Mouse (Mus musculus) embryo, embryonic 9.5 days (tissue): ENCODE results near the gene Acyp1.

Experiments used
- DNase-seq: peaks from one replicate; pipeline ENCODE4 v3.0.0-alpha.2; 2017; ENCODE audit errors: extremely low spot score

Acyp1 gene

GRCm38 (mm10) chr12:85287809-85288485, at the start of gene Acyp1:
Acyp1 (minus strand) TSS chr12:85288438.
- no peak for DNase-seq

GRCm38 (mm10) chr12:85337567-85338311, 49.5 kb upstream of the Acyp1 start:
- no peak for DNase-seq

GRCm38 (mm10) chr12:85330153-85330552, 41.9 kb upstream of the Acyp1 start:
- no peak for DNase-seq

GRCm38 (mm10) chr12:85308651-85309050, 20.4 kb upstream of the Acyp1 start:
- DNase-seq, result no peak

- DNase-seq, result peak; percentile 79
Measured at GRCm38 (mm10) chr12:85305247-85305892, 17.1 kb upstream of the Acyp1 start.

- no peak for DNase-seq
Measured at GRCm38 (mm10) chr12:85304725-85305124, 16.5 kb upstream of the Acyp1 start.

- DNase-seq, result no peak
Measured at GRCm38 (mm10) chr12:85303256-85303655, 15.0 kb upstream of the Acyp1 start.

- DNase-seq, result no peak
Measured at GRCm38 (mm10) chr12:85298835-85299180, 10.6 kb upstream of the Acyp1 start.

GRCm38 (mm10) chr12:85298127-85298834, 10.0 kb upstream of the Acyp1 start:
- DNase-seq, result no peak

GRCm38 (mm10) chr12:85297345-85297997, 9.2 kb upstream of the Acyp1 start:
- no peak for DNase-seq

- no peak for DNase-seq
Measured at GRCm38 (mm10) chr12:85296915-85297314, 8.7 kb upstream of the Acyp1 start.

GRCm38 (mm10) chr12:85295506-85295905, 7.3 kb upstream of the Acyp1 start:
- DNase-seq, result no peak

- no peak for DNase-seq
Measured at GRCm38 (mm10) chr12:85292906-85293305, 4.7 kb upstream of the Acyp1 start.

GRCm38 (mm10) chr12:85292288-85292687, 4.0 kb upstream of the Acyp1 start:
- DNase-seq, result no peak

- no peak for DNase-seq
Measured at GRCm38 (mm10) chr12:85291541-85291940, 3.3 kb upstream of the Acyp1 start.

- DNase-seq, result no peak
Measured at GRCm38 (mm10) chr12:85290633-85291032, 2.4 kb upstream of the Acyp1 start.

- no peak for DNase-seq
Measured at GRCm38 (mm10) chr12:85289157-85290000, 1.1 kb upstream of the Acyp1 start.

- DNase-seq, result peak; percentile 89
Measured at GRCm38 (mm10) chr12:85288486-85289156, 383 bp upstream of the Acyp1 start, which contains the start of gene Zc2hc1c. Zc2hc1c (plus strand) TSS chr12:85288591.

GRCm38 (mm10) chr12:85286941-85287340, 1.3 kb downstream of the Acyp1 start:
- DNase-seq, result no peak

- no peak for DNase-seq
Measured at GRCm38 (mm10) chr12:85284996-85285395, 3.2 kb downstream of the Acyp1 start.
